Mouse (Mus musculus) limb, embryonic 14.5 days (tissue): ENCODE data around the gene Ccm2. TPM values are rescaled to one million over a fixed set of nuclear protein-coding genes. Genes with fewer than 3 reads are reported as not detected.

Source experiments
- ATAC-seq: fragments of 200-750 bp; cut with Nextera tagmentation; 2 replicates; pipeline ENCODE4 v1.8.0; 2017; ENCODE audit warnings: low read depth, moderate number of reproducible peaks, moderate TSS enrichment; ENCODE audit not compliant: low FRiP score
- DNase-seq: peaks from one replicate; pipeline ENCODE4 v3.0.0-alpha.2; 2015; ENCODE audit warnings: low spot score
- H3K27ac ChIP-seq: fragments of 300-500 bp; sonication (generic); replicated peaks from 2 replicates; pipeline ENCODE4 v1.5.1; 2014; ENCODE audit warnings: low read depth, mild to moderate bottlenecking, low read length, moderate library complexity, mixed read lengths
- H3K27me3 ChIP-seq: fragments of 300-500 bp; sonication (generic); 2 replicates; pipeline ENCODE4 v1.6.1; 2014; ENCODE audit warnings: low read length, mixed read lengths; ENCODE audit not compliant: control insufficient read depth, insufficient read depth
- H3K36me3 ChIP-seq: fragments of 300-500 bp; sonication (generic); 2 replicates; pipeline ENCODE4 v1.6.1; 2014; ENCODE audit warnings: mild to moderate bottlenecking, low read length, moderate library complexity, mixed read lengths; ENCODE audit not compliant: control insufficient read depth, insufficient read depth
- H3K4me1 ChIP-seq: fragments of 300-500 bp; sonication (generic); 2 replicates; pipeline ENCODE4 v1.6.1; 2014; ENCODE audit warnings: antibody characterized with exemption, low read length, mixed read lengths; ENCODE audit not compliant: control insufficient read depth, insufficient read depth
- H3K4me2 ChIP-seq: fragments of 300-500 bp; sonication (generic); replicated peaks from 2 replicates; pipeline ENCODE4 v1.6.1; 2014; ENCODE audit warnings: low read depth, mild to moderate bottlenecking, low read length, moderate library complexity; ENCODE audit not compliant: severe bottlenecking
- H3K4me3 ChIP-seq: fragments of 300-500 bp; sonication (generic); replicated peaks from 2 replicates; pipeline ENCODE4 v1.5.1; 2014; ENCODE audit warnings: low read length
- H3K9ac ChIP-seq: fragments of 300-500 bp; sonication (generic); 2 replicates; pipeline ENCODE4 v1.6.1; 2014; ENCODE audit warnings: mild to moderate bottlenecking, low read depth, low read length, moderate library complexity; ENCODE audit not compliant: severe bottlenecking
- H3K9me3 ChIP-seq: fragments of 300-500 bp; sonication (generic); 2 replicates; pipeline ENCODE4 v1.6.1; 2016; ENCODE audit warnings: low read length; ENCODE audit not compliant: control insufficient read depth
- POLR2A ChIP-seq: fragments of 200-500 bp; IDR thresholded peaks from 2 replicates; pipeline ENCODE4 v1.8.0; 2012; ENCODE audit warnings: inconsistent platforms, mild to moderate bottlenecking, moderate library complexity, borderline replicate concordance; ENCODE audit not compliant: insufficient read depth, insufficient read length; ENCODE audit errors: extremely low read depth
- WGBS: fragments of 180-500 bp; shearing (Covaris S2); extraction: QIAGEN DNeasy Blood & Tissue Kit; methylation state at CpG from one replicate; pipeline ENCODE4 v1.1.7; 2014; 5-methylcytosine and 5-hydroxymethylcytosine counted together
- polyA plus RNA-seq, 2 experiments: library from polyadenylated mRNA; depleted of rRNA in 1 of 2; stranded (reverse) in 1 of 2; unstranded in 1 of 2; fragments of >200 nt; fragmentation: Nextera tagmentation in 1 of 2; extraction: Ambion mirVana in 1 of 2; gene quantifications; 2 replicates each; pipeline versions ENCODE4 v1.2.1 to v1.2.3; 2012 to 2014

Ccm2 gene
- polyA plus RNA-seq, 2 experiments, result 96.0 to 104 TPM

GRCm38 (mm10) chr11:6550201-6550600 lies 3.5 kb downstream of the Ccm2 start:
- no peak overlapping the region; the same call in 1 of the 2 replicates for H3K27ac ChIP-seq
- no peak for TF ChIP-seq POLR2A
- H3K27me3 ChIP-seq, result no peaks in the 10 kb centered on the region
- WGBS, result 92% methylated on average over 3 of the region's 3 CpGs
- no peak overlapping the region for H3K9ac ChIP-seq
- no peak overlapping the region for H3K4me3 ChIP-seq
- ATAC-seq (no peak), DNase-seq (no peak)
- H3K36me3 ChIP-seq, result peaks cover 16% of the 10 kb centered on the region
- H3K9me3 ChIP-seq, result no peaks in the 10 kb centered on the region
- peaks cover 8% of the 10 kb centered on the region for H3K4me1 ChIP-seq
- H3K4me2 ChIP-seq, result no peak overlapping the region

- TF ChIP-seq POLR2A, result no peak
- H3K9me3 ChIP-seq, result no peaks in the 10 kb centered on the region
- H3K4me1 ChIP-seq, result peaks cover 5% of the 10 kb centered on the region; the same call in 1 of the 2 replicates
- no peak overlapping the region for H3K4me3 ChIP-seq
- no peak for DNase-seq
- H3K27ac ChIP-seq, result no peak overlapping the region
- 84% methylated on average over 3 of the region's 3 CpGs for WGBS
- H3K9ac ChIP-seq, result no peak overlapping the region
- no peak for ATAC-seq
- no peak overlapping the region for H3K4me2 ChIP-seq
- no peaks in the 10 kb centered on the region for H3K27me3 ChIP-seq
- peaks cover 14% of the 10 kb centered on the region for H3K36me3 ChIP-seq
These were observed 11.5 kb downstream of the Ccm2 start for GRCm38 (mm10) chr11:6558234-6558633.

GRCm38 (mm10) chr11:6559996-6560395 lies 13.3 kb downstream of the Ccm2 start:
- no peak overlapping the region for H3K4me2 ChIP-seq
- ATAC-seq (no peak), DNase-seq (no peak)
- no peak overlapping the region for H3K27ac ChIP-seq
- no peak overlapping the region for H3K4me3 ChIP-seq
- 92% methylated on average over 2 of the region's 2 CpGs for WGBS
- H3K4me1 ChIP-seq, result peaks cover 5% of the 10 kb centered on the region; the same call in 1 of the 2 replicates
- no peaks in the 10 kb centered on the region for H3K9me3 ChIP-seq
- H3K27me3 ChIP-seq, result no peaks in the 10 kb centered on the region
- TF ChIP-seq POLR2A, result no peak
- H3K36me3 ChIP-seq, result peaks cover 20% of the 10 kb centered on the region
- no peak overlapping the region for H3K9ac ChIP-seq

GRCm38 (mm10) chr11:6560655-6561360 lies 14.1 kb downstream of the Ccm2 start:
- TF ChIP-seq POLR2A, result no peak
- H3K9ac ChIP-seq, result no peak overlapping the region
- peaks cover 20% of the 10 kb centered on the region for H3K36me3 ChIP-seq
- WGBS, result 86% methylated on average over 13 of the region's 13 CpGs
- no peak overlapping the region for H3K4me2 ChIP-seq
- H3K4me3 ChIP-seq, result no peak overlapping the region
- no peaks in the 10 kb centered on the region for H3K9me3 ChIP-seq
- ATAC-seq (no peak), DNase-seq (no peak)
- no peak overlapping the region for H3K27ac ChIP-seq
- H3K27me3 ChIP-seq, result no peaks in the 10 kb centered on the region
- H3K4me1 ChIP-seq, result peaks cover 5% of the 10 kb centered on the region; the same call in 1 of the 2 replicates

- no peak for TF ChIP-seq POLR2A
- peaks cover 20% of the 10 kb centered on the region for H3K36me3 ChIP-seq
- H3K9ac ChIP-seq, result no peak overlapping the region
- H3K27me3 ChIP-seq, result no peaks in the 10 kb centered on the region
- no peak overlapping the region for H3K27ac ChIP-seq
- no peak overlapping the region for H3K4me3 ChIP-seq
- H3K9me3 ChIP-seq, result no peaks in the 10 kb centered on the region
- H3K4me2 ChIP-seq, result no peak overlapping the region
- DNase-seq (no peak), ATAC-seq (no peak)
- peaks cover 5% of the 10 kb centered on the region; the same call in 1 of the 2 replicates for H3K4me1 ChIP-seq
- WGBS, result 100% methylated on average over 4 of the region's 4 CpGs
These were observed 14.8 kb downstream of the Ccm2 start for GRCm38 (mm10) chr11:6561474-6561873.

GRCm38 (mm10) chr11:6562359-6562758 lies 15.7 kb downstream of the Ccm2 start:
- ATAC-seq, result no peak
- Histone ChIP-seq H3K9ac (no peak overlapping the region), H3K4me1 (peaks cover 5% of the 10 kb centered on the region; the same call in 1 of the 2 replicates), H3K27ac (no peak overlapping the region), H3K4me2 (no peak overlapping the region), H3K9me3 (no peaks in the 10 kb centered on the region), H3K27me3 (no peaks in the 10 kb centered on the region), H3K4me3 (no peak overlapping the region), H3K36me3 (peaks cover 13% of the 10 kb centered on the region)
- 81% methylated on average over 6 of the region's 6 CpGs for WGBS
- no peak for DNase-seq
- no peak for TF ChIP-seq POLR2A
